Mouse (Mus musculus) CH12.LX (cell line): ENCODE measurements at regions not wholly inside any gene's neighbourhood (a gene's known extent, or its start where the extent isn't known, plus 50 kb on each side); places are given as distances from the start of the nearest gene placed in this dataset.

Experiments used
- DNase-seq: peaks from one replicate; pipeline ENCODE4 v3.0.0-alpha.2; 2013; ENCODE audit errors: extremely low read depth
- H3K27ac ChIP-seq: 2 replicates; pipeline ENCODE4 v1.5.1; 2012; ENCODE audit warnings: low read depth, mild to moderate bottlenecking, control low read depth, moderate library complexity; ENCODE audit not compliant: insufficient read depth
- H3K27me3 ChIP-seq: replicated peaks from 2 replicates; pipeline ENCODE3; 2012; ENCODE audit warnings: inconsistent platforms
- H3K36me3 ChIP-seq, 2 experiments: replicated peaks in 1 of 2; 2 replicates each; pipeline versions ENCODE3 to v1.6.1; 2012; ENCODE audit warnings: inconsistent platforms in 1 of 2, low read length in 1 of 2, mild to moderate bottlenecking in 1 of 2, mixed read lengths in 1 of 2, moderate library complexity in 1 of 2; ENCODE audit not compliant: control insufficient read depth in 1 of 2, insufficient read depth in 1 of 2
- H3K4me1 ChIP-seq, 2 experiments: 2 replicates each; pipeline ENCODE4 v1.6.1; 2012; ENCODE audit warnings: inconsistent platforms in 1 of 2, moderate library complexity in 1 of 2; ENCODE audit not compliant: insufficient read depth in 2 of 2, control insufficient read depth in 1 of 2
- H3K4me2 ChIP-seq: 2 replicates; pipeline ENCODE4 v1.6.1; 2012; ENCODE audit warnings: low read depth, mild to moderate bottlenecking, control low read depth; ENCODE audit not compliant: poor library complexity, insufficient read depth, severe bottlenecking
- H3K4me3 ChIP-seq, 3 experiments: fragments of 150-350 bp in 1 of 3; sonication (generic) in 1 of 3; replicated peaks in 1 of 3; 2 replicates each; pipeline versions ENCODE3 to v1.5.1; 2011 to 2012; ENCODE audit warnings: low read depth in 2 of 3, low read length in 2 of 3, mild to moderate bottlenecking in 2 of 3, moderate library complexity in 2 of 3, control low read depth in 1 of 3, improper control_type of control experiment in 1 of 3, inconsistent platforms in 1 of 3, mixed read lengths in 1 of 3; ENCODE audit not compliant: poor library complexity in 1 of 3
- H3K79me2 ChIP-seq: replicated peaks from 2 replicates; pipeline ENCODE4 v1.6.1; 2012; ENCODE audit warnings: mild to moderate bottlenecking, moderate library complexity; ENCODE audit not compliant: control insufficient read depth, poor library complexity, insufficient read depth, severe bottlenecking; ENCODE audit errors: extremely low read depth
- H3K9ac ChIP-seq: 2 replicates; pipeline ENCODE4 v1.6.1; 2012; ENCODE audit warnings: low read depth, mild to moderate bottlenecking, control low read depth, moderate library complexity; ENCODE audit not compliant: insufficient read depth
- H3K9me3 ChIP-seq: replicated peaks from 2 replicates; pipeline ENCODE3; 2012; ENCODE audit warnings: low read length, inconsistent platforms, mixed read lengths
- CHD1 ChIP-seq: IDR thresholded peaks from 2 replicates; pipeline ENCODE4 v1.6.1; 2012; ENCODE audit warnings: low read depth, low read length, improper control_type of control experiment, inconsistent platforms
- CTCF ChIP-seq, 2 experiments: IDR thresholded peaks in 1 of 2; conservative IDR thresholded peaks in 1 of 2; 2 replicates each; pipeline ENCODE4 v1.5.1; 2011 to 2012; ENCODE audit warnings: low read depth in 2 of 2, low read length in 2 of 2, improper control_type of control experiment in 1 of 2, inconsistent platforms in 1 of 2, mild to moderate bottlenecking in 1 of 2, moderate library complexity in 1 of 2
- E2F4 ChIP-seq: IDR thresholded peaks from 2 replicates; pipeline ENCODE4 v1.6.1; 2011; ENCODE audit warnings: low read depth, low read length, improper control_type of control experiment; ENCODE audit not compliant: insufficient replicate concordance
- ELF1 ChIP-seq: IDR thresholded peaks from 2 replicates; pipeline ENCODE4 v1.6.1; 2014; ENCODE audit warnings: low read depth, mild to moderate bottlenecking, inconsistent platforms, low read length, improper control_type of control experiment
- EP300 ChIP-seq: IDR thresholded peaks from 2 replicates; pipeline ENCODE4 v1.6.1; 2011; ENCODE audit warnings: low read length, improper control_type of control experiment
- ETS1 ChIP-seq: conservative IDR thresholded peaks from 2 replicates; pipeline ENCODE4 v1.6.1; 2012; ENCODE audit warnings: low read depth, mild to moderate bottlenecking, inconsistent platforms, low read length, improper control_type of control experiment, moderate library complexity
- GABPA ChIP-seq: IDR thresholded peaks from 2 replicates; pipeline ENCODE4 v1.6.1; 2012; ENCODE audit warnings: low read depth, low read length, improper control_type of control experiment, inconsistent platforms; ENCODE audit not compliant: insufficient replicate concordance
- JUND ChIP-seq: conservative IDR thresholded peaks from 2 replicates; pipeline ENCODE4 v1.6.1; 2011; ENCODE audit warnings: low read depth, low read length, improper control_type of control experiment
- KAT2A ChIP-seq: IDR thresholded peaks from 2 replicates; pipeline ENCODE4 v1.6.1; 2012; ENCODE audit warnings: low read length, improper control_type of control experiment, inconsistent platforms; ENCODE audit not compliant: insufficient replicate concordance
- MAFK ChIP-seq: IDR thresholded peaks from 2 replicates; pipeline ENCODE4 v1.6.1; 2011; ENCODE audit warnings: low read length, improper control_type of control experiment; ENCODE audit not compliant: insufficient replicate concordance
- MAX ChIP-seq: IDR thresholded peaks from 2 replicates; pipeline ENCODE4 v1.6.1; 2011; ENCODE audit warnings: low read length, improper control_type of control experiment
- MAZ ChIP-seq: IDR thresholded peaks from 2 replicates; pipeline ENCODE4 v1.6.1; 2012; ENCODE audit warnings: low read depth, mild to moderate bottlenecking, inconsistent platforms, low read length, improper control_type of control experiment, moderate library complexity
- NELFE ChIP-seq: IDR thresholded peaks from 2 replicates; pipeline ENCODE4 v1.6.1; 2011; ENCODE audit warnings: low read depth, low read length, improper control_type of control experiment
- POLR2A ChIP-seq: IDR thresholded peaks from 2 replicates; pipeline ENCODE4 v1.6.1; 2011; ENCODE audit warnings: low read depth, mild to moderate bottlenecking, improper control_type of control experiment, low read length
- POLR2AphosphoS2 ChIP-seq: IDR thresholded peaks from 2 replicates; pipeline ENCODE4 v1.6.1; 2011; ENCODE audit warnings: low read depth, low read length, improper control_type of control experiment
- RCOR1 ChIP-seq: conservative IDR thresholded peaks from 2 replicates; pipeline ENCODE4 v1.6.1; 2012; ENCODE audit warnings: low read depth, mild to moderate bottlenecking, inconsistent platforms, low read length, improper control_type of control experiment
- SIN3A ChIP-seq: IDR thresholded peaks from 2 replicates; pipeline ENCODE4 v1.6.1; 2012; ENCODE audit warnings: low read length, improper control_type of control experiment, inconsistent platforms
- SMC3 ChIP-seq: IDR thresholded peaks from 2 replicates; pipeline ENCODE4 v1.6.1; 2011; ENCODE audit warnings: low read depth, low read length, improper control_type of control experiment
- TBP ChIP-seq: conservative IDR thresholded peaks from 2 replicates; pipeline ENCODE4 v1.6.1; 2011; ENCODE audit warnings: low read depth, low read length, improper control_type of control experiment
- UBTF ChIP-seq: IDR thresholded peaks from 2 replicates; pipeline ENCODE4 v1.6.1; 2012; ENCODE audit warnings: low read depth, mild to moderate bottlenecking, inconsistent platforms, low read length, improper control_type of control experiment, moderate library complexity
- USF2 ChIP-seq: conservative IDR thresholded peaks from 2 replicates; pipeline ENCODE4 v1.6.1; 2011; ENCODE audit warnings: low read depth, low read length, improper control_type of control experiment
- ZNF384 ChIP-seq: IDR thresholded peaks from 2 replicates; pipeline ENCODE4 v1.6.1; 2012; ENCODE audit warnings: low read depth, low read length, improper control_type of control experiment, inconsistent platforms
- dilution Hi-C: fragments of 300-500 bp; cut with MboI; formaldehyde crosslinking; loops from 2 replicates; pipeline ENCODE4 v1.14.3; 2020; ENCODE audit warnings: low sequenced_read_pairs; ENCODE audit not compliant: extremely low pct_unique_long_range_greater_than_20kb, extremely low pct_ligation_motif_present
- in situ Hi-C: fragments of 300-500 bp; cut with MboI; formaldehyde crosslinking; loops from 3 replicates; pipeline ENCODE4 v1.14.3; 2019; ENCODE audit warnings: low sequenced_read_pairs, low pct_ligation_motif_present, low pct_unique_long_range_greater_than_20kb, mixed read lengths

GRCm38 (mm10) chr8:15311509-15311908 is 265.6 kb upstream of the BB014433 start:
- Histone ChIP-seq H3K27me3 (no peaks in the 10 kb centered on the region), H3K4me3 (no peak overlapping the region), H3K9me3 (peaks cover 67% of the 10 kb centered on the region), H3K36me3 (no peaks in the 10 kb centered on the region), H3K79me2 (no peaks in the 10 kb centered on the region), H3K9ac (no peak overlapping the region), H3K4me1 (no peaks in the 10 kb centered on the region), H3K27ac (no peak overlapping the region), H3K4me2 (no peak overlapping the region)
- in situ Hi-C loops (no loop called here), dilution Hi-C loops (no loop called here)
- DNase-seq = no peak
- TF ChIP-seq UBTF (no peak), CTCF (conservative IDR thresholded peaks at IDR 0.05 in 1 of 2, IDR thresholded peaks at IDR 0.05 in 1 of 2; ENCODE audit: low read depth in 2 of 2, low read length in 2 of 2) (no peak), SIN3A (no peak), SMC3 (no peak), MAFK (no peak), KAT2A (no peak), MAZ (no peak), TBP (no peak)
- TF ChIP-seq, all 38 proteins: peak for 0

GRCm38 (mm10) chr8:15311045-15311444 is 265.2 kb upstream of the BB014433 start:
- dilution Hi-C loops (no loop called here), in situ Hi-C loops (no loop called here)
- no peak overlapping the region for H3K27ac ChIP-seq
- no peak overlapping the region for H3K9ac ChIP-seq
- H3K4me2 ChIP-seq = no peak overlapping the region
- DNase-seq = no peak
- H3K79me2 ChIP-seq = no peaks in the 10 kb centered on the region
- no peaks in the 10 kb centered on the region for H3K4me1 ChIP-seq
- H3K9me3 ChIP-seq = peaks cover 69% of the 10 kb centered on the region
- no peak overlapping the region for H3K4me3 ChIP-seq
- no peaks in the 10 kb centered on the region for H3K36me3 ChIP-seq
- H3K27me3 ChIP-seq = no peaks in the 10 kb centered on the region
- no peak for TF ChIP-seq POLR2AphosphoS2
- no peak for TF ChIP-seq GABPA
- no peak for TF ChIP-seq RCOR1
- TF ChIP-seq MAZ = no peak
- TF ChIP-seq JUND = no peak
- no peak for TF ChIP-seq USF2
- TF ChIP-seq ZNF384 = no peak
- no peak for TF ChIP-seq CTCF (conservative IDR thresholded peaks at IDR 0.05 in 1 of 2, IDR thresholded peaks at IDR 0.05 in 1 of 2; ENCODE audit: low read depth in 2 of 2, low read length in 2 of 2)
- no peak for TF ChIP-seq E2F4
- TF ChIP-seq ELF1 = no peak
- no peak for TF ChIP-seq ETS1
- no peak for TF ChIP-seq CHD1
- no peak for TF ChIP-seq KAT2A
- TF ChIP-seq MAFK = no peak
- TF ChIP-seq SMC3 = no peak
- no peak for TF ChIP-seq POLR2A
- no peak for TF ChIP-seq EP300
- no peak for TF ChIP-seq MAX
- no peak for TF ChIP-seq NELFE
